Mouse (Mus musculus) erythroblast, embryonic 14.5 days (primary cell): ENCODE results near the gene Il11.

Experiments
- GATA1 ChIP-seq: IDR thresholded peaks from 2 replicates; pipeline ENCODE4 v1.6.1; 2012; ENCODE audit warnings: low read length, inconsistent platforms, mixed read lengths
- TAL1 ChIP-seq: IDR thresholded peaks from 3 replicates; pipeline ENCODE4 v1.6.1; 2012; ENCODE audit warnings: low read length, inconsistent platforms, mixed read lengths

GRCm38 (mm10) chr7:4789436-4789935, 6.8 kb upstream of the Il11 start, which contains the start of gene Tmem238:
- no peak for TF ChIP-seq GATA1
- no peak for TF ChIP-seq TAL1
